Mouse (Mus musculus) heart, embryonic 12.5 days (tissue): ENCODE measurements at regions not wholly inside any gene's neighbourhood (a gene's known extent, or its start where the extent isn't known, plus 50 kb on each side); places are given as distances from the start of the nearest gene placed in this dataset.

Source experiments
- ATAC-seq: fragments of 200-750 bp; cut with Nextera tagmentation; 2 replicates; pipeline ENCODE4 v1.8.0; 2017; ENCODE audit warnings: moderate TSS enrichment, moderate library complexity; ENCODE audit not compliant: insufficient number of reproducible peaks, low FRiP score
- H3K27ac ChIP-seq: fragments of 300-500 bp; sonication (generic); 2 replicates; pipeline ENCODE4 v1.5.1; 2016; ENCODE audit warnings: mild to moderate bottlenecking, moderate library complexity; ENCODE audit not compliant: poor library complexity, severe bottlenecking
- H3K27me3 ChIP-seq: fragments of 300-500 bp; sonication (generic); replicated peaks from 2 replicates; pipeline ENCODE4 v1.6.1; 2016; ENCODE audit warnings: mild to moderate bottlenecking, moderate library complexity
- H3K36me3 ChIP-seq: fragments of 300-500 bp; sonication (generic); 2 replicates; pipeline ENCODE4 v1.6.1; 2016; ENCODE audit warnings: mild to moderate bottlenecking, moderate library complexity
- H3K4me1 ChIP-seq: fragments of 300-500 bp; sonication (generic); replicated peaks from 2 replicates; pipeline ENCODE4 v1.6.1; 2016; ENCODE audit warnings: mild to moderate bottlenecking
- H3K4me2 ChIP-seq: fragments of 300-500 bp; sonication (generic); 2 replicates; pipeline ENCODE4 v1.6.1; 2016; ENCODE audit warnings: mild to moderate bottlenecking, moderate library complexity
- H3K4me3 ChIP-seq: fragments of 300-500 bp; sonication (generic); 2 replicates; pipeline ENCODE4 v1.5.1; 2016; ENCODE audit warnings: mild to moderate bottlenecking
- H3K9ac ChIP-seq: fragments of 300-500 bp; sonication (generic); 2 replicates; pipeline ENCODE4 v1.6.1; 2016; ENCODE audit warnings: mild to moderate bottlenecking, moderate library complexity
- H3K9me3 ChIP-seq: fragments of 300-500 bp; sonication (generic); replicated peaks from 2 replicates; pipeline ENCODE4 v1.6.1; 2016; ENCODE audit warnings: mild to moderate bottlenecking, moderate library complexity
- WGBS: fragments of 180-500 bp; shearing (Covaris S2); methylation state at CpG from one replicate; pipeline ENCODE4 v1.1.7; 2016; 5-methylcytosine and 5-hydroxymethylcytosine counted together

DNA sequence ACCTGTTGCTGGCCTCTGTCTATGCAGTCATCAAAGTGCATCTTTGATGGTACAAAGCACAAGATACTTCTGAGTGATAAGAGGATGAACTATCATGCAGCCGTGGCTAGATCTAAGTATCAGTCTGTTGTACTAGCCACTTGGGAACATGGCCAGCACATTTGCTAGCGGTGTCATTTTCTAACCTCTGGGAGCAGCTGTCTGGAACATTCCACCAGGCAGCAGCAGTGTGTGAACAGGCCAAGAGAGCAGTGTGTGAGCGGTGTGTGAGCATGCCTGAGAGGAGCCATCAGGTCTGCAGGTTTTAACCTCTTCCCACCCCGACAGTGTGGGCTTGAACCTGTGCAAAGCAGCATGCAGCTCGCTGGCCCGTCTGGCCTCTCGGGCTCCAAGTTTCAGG, 248.3 kb downstream of the Gadd45g start:
- peaks cover 3% of the 10 kb centered on the region; the same call in 1 of the 2 replicates for H3K9me3 ChIP-seq
- no peak overlapping the region for H3K4me2 ChIP-seq
- 64% methylated on average over 7 of the region's 7 CpGs for whole genome bisulfite sequencing
- no peak overlapping the region for H3K9ac ChIP-seq
- H3K27ac ChIP-seq = no peak overlapping the region
- ATAC-seq = no peak
- H3K4me3 ChIP-seq = no peak overlapping the region
- H3K4me1 ChIP-seq = peaks cover under 1% of the 10 kb centered on the region; the same call in 1 of the 2 replicates
- H3K27me3 ChIP-seq = no peaks in the 10 kb centered on the region
- no peaks in the 10 kb centered on the region for H3K36me3 ChIP-seq

DNA sequence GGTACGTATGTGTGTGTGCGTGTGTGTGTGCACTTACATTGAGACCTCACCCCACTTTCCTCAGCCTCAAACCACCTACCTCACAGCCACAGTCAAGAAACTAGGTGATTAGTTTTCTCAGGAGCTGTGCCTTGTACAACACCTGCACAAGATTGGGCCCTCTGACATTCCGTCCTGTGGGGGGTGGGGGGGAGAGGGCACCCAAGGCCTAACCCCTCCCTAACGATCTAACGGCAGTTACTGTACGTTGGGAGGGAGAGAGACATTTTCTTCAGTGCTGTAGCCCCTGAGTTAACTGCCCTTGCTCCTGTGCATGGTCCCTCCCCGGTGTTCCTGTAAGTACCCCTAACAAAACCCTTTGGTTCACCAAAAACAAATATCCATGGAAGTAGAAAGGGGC, 250.0 kb downstream of the Gadd45g start:
- WGBS = 83% methylated on average over 7 of the region's 7 CpGs
- Histone ChIP-seq H3K27ac (no peak overlapping the region), H3K4me1 (peaks cover 14% of the 10 kb centered on the region), H3K4me2 (no peak overlapping the region), H3K9ac (no peak overlapping the region), H3K36me3 (no peaks in the 10 kb centered on the region), H3K9me3 (peaks cover 3% of the 10 kb centered on the region; the same call in 1 of the 2 replicates), H3K27me3 (no peaks in the 10 kb centered on the region), H3K4me3 (no peak overlapping the region)
- no peak for ATAC-seq

DNA sequence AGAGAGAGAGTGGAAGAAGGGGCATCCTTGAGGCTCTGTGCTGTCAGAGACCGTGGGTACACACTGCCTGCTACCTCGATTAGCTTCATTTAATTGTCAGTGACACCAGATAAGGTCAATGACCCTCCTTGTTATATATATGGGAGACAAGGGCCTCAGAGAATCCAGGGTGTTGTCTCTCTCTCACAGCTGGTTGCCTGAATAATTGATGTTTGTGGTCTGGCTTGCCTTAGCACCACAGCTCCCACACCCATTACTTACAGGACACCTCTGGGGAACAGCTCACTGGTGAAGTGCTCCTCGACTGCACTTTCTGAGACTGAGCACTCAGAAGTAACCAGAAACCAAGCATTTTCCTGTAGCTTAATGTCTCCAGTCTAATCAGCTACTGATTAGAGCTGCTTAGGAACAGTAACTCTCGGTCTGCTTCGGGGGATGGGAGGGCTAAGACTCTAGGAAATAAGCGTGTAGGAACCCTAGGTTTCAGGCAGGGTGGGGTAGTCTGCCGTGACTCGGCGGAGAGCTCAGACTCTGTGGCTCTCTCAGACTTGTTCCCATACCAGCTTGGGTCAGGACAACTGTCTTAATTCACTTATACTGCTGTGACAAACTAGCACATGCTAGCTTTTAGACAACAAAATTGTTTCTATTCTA, 259.6 kb downstream of the Gadd45g start:
- 11% methylated on average over 9 of the region's 9 CpGs for WGBS
- ATAC-seq = peak; percentile 37; the same call in 1 of the 2 replicates

DNA sequence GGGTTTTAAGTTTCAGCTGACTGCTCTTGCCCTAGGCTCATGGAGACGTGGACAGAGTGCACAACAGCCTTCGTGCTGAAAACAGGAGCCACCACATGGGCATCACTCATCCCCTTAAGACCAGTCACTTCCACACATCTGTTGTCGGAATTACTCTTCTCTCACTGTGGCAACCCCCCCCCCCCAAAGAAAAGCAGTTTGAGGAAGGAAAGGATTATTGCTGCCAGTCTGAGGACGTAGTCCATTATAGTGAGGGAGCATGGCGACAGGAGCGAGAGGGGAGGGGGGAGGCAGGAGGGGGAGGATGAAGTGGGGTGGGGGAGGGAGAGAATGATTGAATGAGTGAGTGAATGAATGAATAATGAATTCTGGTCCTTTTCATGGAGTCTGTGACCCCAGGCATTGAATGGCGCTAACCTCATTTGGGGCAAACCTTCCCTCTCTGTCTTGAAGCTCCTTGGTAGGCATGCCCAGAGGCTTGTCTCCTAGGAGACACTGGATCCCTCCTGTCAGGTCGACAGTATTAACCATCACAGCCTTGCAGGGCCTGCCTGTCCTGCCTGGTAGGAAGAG, 262.0 kb downstream of the Gadd45g start:
- no peak overlapping the region for H3K27ac ChIP-seq
- 63% methylated on average over 8 of the region's 8 CpGs for WGBS
- ATAC-seq = no peak
- no peaks in the 10 kb centered on the region; the same call in 1 of the 2 replicates for H3K9me3 ChIP-seq
- H3K27me3 ChIP-seq = 0 out of 2 replicates have a peak, but pooled peaks cover 3% of the 10 kb centered on the region
- H3K9ac ChIP-seq = no peak overlapping the region
- H3K4me2 ChIP-seq = no peak overlapping the region
- no peaks in the 10 kb centered on the region for H3K36me3 ChIP-seq
- peaks cover 40% of the 10 kb centered on the region for H3K4me1 ChIP-seq
- H3K4me3 ChIP-seq = no peak overlapping the region

More for the DNA sequence above, 259.6 kb downstream of the Gadd45g start:
- no peak overlapping the region for H3K4me3 ChIP-seq
- H3K36me3 ChIP-seq = no peaks in the 10 kb centered on the region
- peaks cover 35% of the 10 kb centered on the region for H3K4me1 ChIP-seq
- H3K9me3 ChIP-seq = no peaks in the 10 kb centered on the region; the same call in 1 of the 2 replicates
- H3K27me3 ChIP-seq = no peaks in the 10 kb centered on the region
- H3K9ac ChIP-seq = no peak overlapping the region
- H3K27ac ChIP-seq = no peak overlapping the region
- no peak overlapping the region for H3K4me2 ChIP-seq

- H3K9me3 ChIP-seq = no peaks in the 10 kb centered on the region; the same call in 1 of the 2 replicates
- H3K9ac ChIP-seq = no peak overlapping the region
- no peak overlapping the region for H3K27ac ChIP-seq
- no peak for ATAC-seq
- H3K36me3 ChIP-seq = no peaks in the 10 kb centered on the region
- H3K4me2 ChIP-seq = no peak overlapping the region
- WGBS = 69% methylated on average over 17 of the region's 17 CpGs
- H3K27me3 ChIP-seq = 0 out of 2 replicates have a peak, but pooled peaks cover 3% of the 10 kb centered on the region
- no peak overlapping the region for H3K4me3 ChIP-seq
- H3K4me1 ChIP-seq = peaks cover 41% of the 10 kb centered on the region
These were observed 262.7 kb downstream of the Gadd45g start for GRCm38 (mm10) chr13:52109039-52109759.

DNA sequence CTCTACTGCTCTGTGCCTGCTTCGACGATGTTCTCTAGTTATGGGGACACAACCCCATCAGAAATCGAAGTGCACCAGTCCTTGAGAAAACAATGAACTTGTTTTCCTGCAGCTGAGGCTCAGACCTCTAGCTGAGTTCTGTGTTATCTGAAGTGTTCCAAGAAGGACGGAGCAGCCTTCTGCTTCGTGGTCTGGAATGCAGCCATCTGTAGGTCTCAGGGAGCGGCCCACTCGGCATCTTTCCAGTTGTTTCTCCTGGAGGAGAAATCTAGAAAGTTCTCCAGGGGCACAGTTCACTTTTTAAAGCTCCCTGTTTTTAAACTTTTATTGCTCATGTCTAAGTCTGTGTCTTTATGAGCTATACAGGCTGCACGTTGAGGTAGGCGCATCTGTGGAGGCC, 264.3 kb downstream of the Gadd45g start:
- 0 out of 2 replicates have a peak overlapping the region, but pooled peaks have one; percentile 2 for H3K27ac ChIP-seq
- no peak overlapping the region for H3K4me2 ChIP-seq
- no peaks in the 10 kb centered on the region for H3K36me3 ChIP-seq
- 0 out of 2 replicates have a peak, but pooled peaks cover 3% of the 10 kb centered on the region for H3K27me3 ChIP-seq
- no peak overlapping the region for H3K9ac ChIP-seq
- no peak overlapping the region for H3K4me3 ChIP-seq
- peaks cover 38% of the 10 kb centered on the region for H3K4me1 ChIP-seq
- no peaks in the 10 kb centered on the region for H3K9me3 ChIP-seq
- no peak for ATAC-seq
- WGBS = 24% methylated on average over 9 of the region's 9 CpGs

DNA sequence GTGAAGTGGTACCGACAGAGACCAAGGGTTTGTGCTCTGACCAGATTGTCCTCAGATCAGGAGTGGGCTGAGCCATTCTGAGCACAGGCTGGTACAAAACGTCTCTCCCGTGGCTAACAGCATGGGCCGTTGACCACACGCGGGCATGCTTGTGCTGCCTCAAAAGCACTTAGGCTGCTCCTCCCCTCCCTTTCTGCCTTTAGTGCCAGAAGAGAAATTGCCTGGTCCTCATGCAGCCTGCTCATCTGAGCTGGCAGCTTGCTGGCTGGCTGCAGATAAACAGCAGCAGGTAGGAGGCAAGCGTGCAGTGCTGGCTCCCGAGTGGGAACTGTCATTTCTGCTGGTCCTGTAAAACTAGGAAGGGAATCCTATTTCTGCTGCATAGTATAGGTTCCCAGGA, 267.1 kb downstream of the Gadd45g start:
- ATAC-seq = no peak
- 50% methylated on average over 8 of the region's 8 CpGs for WGBS
- H3K9ac ChIP-seq = no peak overlapping the region
- H3K9me3 ChIP-seq = no peaks in the 10 kb centered on the region
- no peak overlapping the region for H3K27ac ChIP-seq
- 0 out of 2 replicates have a peak, but pooled peaks cover 3% of the 10 kb centered on the region for H3K27me3 ChIP-seq
- peaks cover 25% of the 10 kb centered on the region for H3K4me1 ChIP-seq
- no peaks in the 10 kb centered on the region for H3K36me3 ChIP-seq
- H3K4me2 ChIP-seq = no peak overlapping the region
- H3K4me3 ChIP-seq = no peak overlapping the region

GRCm38 (mm10) chr13:52114431-52114830, 268.0 kb downstream of the Gadd45g start:
- Histone ChIP-seq H3K27ac (no peak overlapping the region), H3K4me1 (peaks cover 19% of the 10 kb centered on the region), H3K36me3 (no peaks in the 10 kb centered on the region), H3K4me3 (no peak overlapping the region), H3K9ac (no peak overlapping the region), H3K27me3 (0 out of 2 replicates have a peak, but pooled peaks cover 3% of the 10 kb centered on the region), H3K9me3 (no peaks in the 10 kb centered on the region), H3K4me2 (no peak overlapping the region)
- 87% methylated on average over 7 of the region's 7 CpGs for WGBS
- ATAC-seq = no peak

DNA sequence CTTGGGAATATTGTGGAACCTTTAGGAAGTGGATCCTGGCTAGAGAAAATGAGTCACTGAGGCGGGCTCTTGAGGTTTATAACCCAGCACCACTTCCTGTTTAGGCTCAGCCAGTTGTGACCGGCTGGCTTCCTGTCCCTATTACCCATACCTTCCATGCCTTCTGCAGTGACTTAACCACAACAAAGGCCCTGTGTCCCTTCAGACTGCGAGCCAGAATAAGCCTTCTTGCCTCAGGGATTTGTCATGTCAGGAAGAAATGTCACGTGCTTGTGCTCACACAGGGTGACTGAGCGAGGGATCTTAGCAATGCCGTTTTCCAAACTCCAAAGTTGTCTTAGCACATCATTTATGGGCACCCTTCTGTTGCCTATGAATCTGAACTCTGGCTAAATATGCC, 268.5 kb downstream of the Gadd45g start:
- Histone ChIP-seq H3K9ac (no peak overlapping the region), H3K4me1 (peaks cover 19% of the 10 kb centered on the region), H3K9me3 (no peaks in the 10 kb centered on the region), H3K4me2 (no peak overlapping the region), H3K27me3 (0 out of 2 replicates have a peak, but pooled peaks cover 3% of the 10 kb centered on the region), H3K4me3 (no peak overlapping the region), H3K27ac (no peak overlapping the region), H3K36me3 (no peaks in the 10 kb centered on the region)
- ATAC-seq = no peak
- WGBS = 79% methylated on average over 6 of the region's 6 CpGs

DNA sequence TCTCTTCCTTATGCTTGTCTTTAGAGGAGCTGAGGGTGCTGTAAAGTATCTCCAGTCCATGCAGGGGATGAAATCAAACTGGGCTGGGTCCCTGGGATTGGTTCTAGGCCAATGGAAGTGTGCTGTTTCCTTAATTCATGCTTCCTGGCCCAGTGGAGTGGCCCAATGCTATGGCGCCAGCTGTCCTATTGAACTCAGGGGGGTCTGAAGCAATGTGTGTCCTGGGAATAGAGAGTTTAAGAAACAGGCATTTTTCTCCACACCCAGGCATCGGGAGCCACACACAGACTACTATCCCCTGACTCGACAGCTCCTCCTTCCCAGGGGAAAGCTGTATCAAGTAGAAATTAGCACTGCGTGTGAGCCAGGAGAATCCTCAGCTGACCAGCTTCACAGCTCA, 269.8 kb downstream of the Gadd45g start:
- WGBS = 73% methylated on average over 4 of the region's 4 CpGs
- Histone ChIP-seq H3K9me3 (no peaks in the 10 kb centered on the region), H3K4me1 (peaks cover 6% of the 10 kb centered on the region)

GRCm38 (mm10) chr13:52116756-52117155, 270.3 kb downstream of the Gadd45g start:
- Histone ChIP-seq H3K4me2 (no peak overlapping the region), H3K4me1 (peaks cover 2% of the 10 kb centered on the region; the same call in 1 of the 2 replicates), H3K36me3 (no peaks in the 10 kb centered on the region), H3K9me3 (no peaks in the 10 kb centered on the region), H3K27ac (no peak overlapping the region), H3K27me3 (0 out of 2 replicates have a peak, but pooled peaks cover 3% of the 10 kb centered on the region), H3K4me3 (no peak overlapping the region), H3K9ac (no peak overlapping the region)
- 74% methylated on average over 4 of the region's 4 CpGs for WGBS
- no peak for ATAC-seq

More for the DNA sequence above, 269.8 kb downstream of the Gadd45g start:
- no peak overlapping the region for H3K27ac ChIP-seq
- H3K9ac ChIP-seq = no peak overlapping the region
- H3K27me3 ChIP-seq = 0 out of 2 replicates have a peak, but pooled peaks cover 3% of the 10 kb centered on the region
- H3K36me3 ChIP-seq = no peaks in the 10 kb centered on the region
- ATAC-seq = no peak
- no peak overlapping the region for H3K4me2 ChIP-seq
- H3K4me3 ChIP-seq = no peak overlapping the region
